Mouse (Mus musculus) kidney, postnatal 10 days (tissue): ENCODE data around the gene Sox9.

Source experiments
- DNase-seq: peaks from one replicate; pipeline ENCODE4 v3.0.0; 2021; ENCODE audit warnings: mixed read lengths

Gene Sox9

GRCm38 (mm10) chr11:112801189-112801818 is 19.3 kb downstream of the Sox9 start:
- DNase-seq: no peak

DNA sequence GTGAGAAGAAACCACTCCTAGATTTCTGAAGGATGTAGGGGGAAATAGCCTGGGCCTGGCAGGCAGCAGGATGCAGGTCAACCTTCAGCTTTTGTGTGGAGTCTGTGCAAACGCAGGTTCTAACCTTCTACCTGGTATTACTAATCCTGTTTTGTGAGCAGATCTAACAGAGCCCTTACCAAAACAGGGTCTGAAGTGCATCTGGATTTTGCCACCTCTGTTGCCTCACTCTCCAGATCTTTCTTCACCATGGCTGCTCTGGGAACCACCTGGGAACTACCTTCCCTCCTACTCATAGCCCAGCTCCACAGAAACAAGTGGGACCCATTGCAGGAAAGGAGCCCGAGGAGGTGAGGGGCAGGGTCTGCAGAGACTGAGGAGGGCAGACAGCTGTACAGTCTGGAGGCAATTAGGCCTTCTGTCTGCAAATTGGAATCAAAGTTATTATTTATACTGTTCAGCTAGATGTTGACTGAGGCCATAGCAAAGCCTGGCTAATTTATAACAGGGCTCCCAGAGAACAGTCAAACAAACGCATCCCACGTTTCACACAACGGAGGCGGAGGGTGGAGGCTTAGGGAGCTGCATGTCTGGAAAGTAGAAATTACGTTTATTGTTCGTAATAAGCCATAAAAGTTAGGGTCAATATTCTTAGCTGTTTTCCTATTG is 25.9 kb downstream of the Sox9 start:
- DNase-seq: no peak

DNA sequence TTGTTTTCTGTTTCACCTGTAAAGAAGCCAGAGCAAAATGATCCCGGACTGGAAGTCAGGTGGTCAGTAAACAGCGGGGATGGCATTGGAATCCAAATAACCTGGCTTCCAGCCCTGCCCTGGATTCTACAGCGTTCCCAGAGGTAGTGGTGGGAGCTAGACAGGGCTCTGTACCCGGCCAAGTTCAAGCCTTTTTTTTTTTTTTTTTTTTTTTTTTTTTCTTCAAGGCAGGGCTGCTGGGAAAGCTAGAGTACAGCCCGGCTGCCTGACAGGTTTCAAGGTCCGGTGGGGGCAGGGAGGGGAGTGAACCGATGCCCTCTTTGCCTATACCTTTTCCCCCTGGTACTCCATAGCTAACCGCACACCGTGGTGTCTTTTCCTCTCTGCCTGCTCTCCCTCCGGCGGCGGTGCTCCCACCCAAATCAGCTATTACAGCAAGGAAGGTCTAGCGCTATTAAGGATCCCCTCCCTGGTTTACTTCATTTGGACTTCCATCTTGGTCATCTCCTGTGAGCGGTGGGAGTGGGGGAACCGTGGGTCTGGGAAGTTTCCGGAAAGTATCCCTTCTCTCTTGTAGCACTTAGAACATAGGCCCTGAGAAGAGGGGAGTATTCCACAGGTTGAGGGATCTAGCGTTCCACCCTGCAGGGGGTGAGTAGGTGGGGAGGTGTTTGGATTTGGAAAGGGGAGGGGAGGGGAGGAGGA is 28.6 kb downstream of the Sox9 start:
- DNase-seq: peak; percentile 33

GRCm38 (mm10) chr11:112811152-112811871 is 29.3 kb downstream of the Sox9 start:
- DNase-seq: peak; percentile 18

- no peak for DNase-seq
These were observed 36.0 kb downstream of the Sox9 start for GRCm38 (mm10) chr11:112817829-112818650.

- DNase-seq: no peak
These were observed 36.7 kb downstream of the Sox9 start for GRCm38 (mm10) chr11:112818651-112819270.

DNA sequence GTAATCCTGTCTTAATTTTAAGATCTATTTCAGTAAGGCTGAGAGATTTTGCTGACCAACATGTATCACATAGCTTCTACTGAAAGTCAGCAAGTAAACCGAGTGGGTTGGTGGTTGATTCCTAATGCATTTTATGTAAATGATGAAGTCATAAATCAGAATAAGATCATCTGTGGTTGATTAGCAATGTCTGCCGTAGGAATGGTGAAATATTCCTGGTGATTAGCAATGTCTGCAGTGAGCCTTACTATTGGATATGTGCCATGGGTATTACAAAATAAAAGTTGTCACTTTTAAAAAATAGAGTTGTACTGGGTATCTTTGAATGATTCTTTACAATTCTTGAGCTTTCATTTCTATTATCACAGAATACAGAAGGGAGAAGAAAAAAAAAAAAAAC is 39.5 kb downstream of the Sox9 start:
- DNase-seq: no peak

- DNase-seq: no peak
These were observed 42.1 kb downstream of the Sox9 start for GRCm38 (mm10) chr11:112824146-112824545.

GRCm38 (mm10) chr11:112826193-112827043 is 44.4 kb downstream of the Sox9 start:
- DNase-seq: no peak

DNA sequence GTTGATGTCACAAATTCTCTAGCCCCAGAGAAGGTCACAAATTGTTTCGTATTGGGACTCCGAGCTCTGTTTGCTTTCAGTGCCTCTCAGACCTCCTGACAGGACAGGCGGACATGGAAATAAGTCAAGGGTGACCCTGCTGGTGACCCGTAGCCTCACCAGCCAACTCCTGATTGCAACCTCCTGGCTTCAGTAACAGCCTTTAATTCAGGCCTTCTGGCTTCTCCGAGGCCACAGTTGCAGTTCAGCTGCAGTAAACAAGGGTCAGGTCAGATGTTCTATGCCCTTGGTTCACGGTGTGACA is 45.0 kb downstream of the Sox9 start:
- no peak for DNase-seq

- no peak for DNase-seq
These were observed 46.7 kb downstream of the Sox9 start for GRCm38 (mm10) chr11:112828553-112829287.

DNA sequence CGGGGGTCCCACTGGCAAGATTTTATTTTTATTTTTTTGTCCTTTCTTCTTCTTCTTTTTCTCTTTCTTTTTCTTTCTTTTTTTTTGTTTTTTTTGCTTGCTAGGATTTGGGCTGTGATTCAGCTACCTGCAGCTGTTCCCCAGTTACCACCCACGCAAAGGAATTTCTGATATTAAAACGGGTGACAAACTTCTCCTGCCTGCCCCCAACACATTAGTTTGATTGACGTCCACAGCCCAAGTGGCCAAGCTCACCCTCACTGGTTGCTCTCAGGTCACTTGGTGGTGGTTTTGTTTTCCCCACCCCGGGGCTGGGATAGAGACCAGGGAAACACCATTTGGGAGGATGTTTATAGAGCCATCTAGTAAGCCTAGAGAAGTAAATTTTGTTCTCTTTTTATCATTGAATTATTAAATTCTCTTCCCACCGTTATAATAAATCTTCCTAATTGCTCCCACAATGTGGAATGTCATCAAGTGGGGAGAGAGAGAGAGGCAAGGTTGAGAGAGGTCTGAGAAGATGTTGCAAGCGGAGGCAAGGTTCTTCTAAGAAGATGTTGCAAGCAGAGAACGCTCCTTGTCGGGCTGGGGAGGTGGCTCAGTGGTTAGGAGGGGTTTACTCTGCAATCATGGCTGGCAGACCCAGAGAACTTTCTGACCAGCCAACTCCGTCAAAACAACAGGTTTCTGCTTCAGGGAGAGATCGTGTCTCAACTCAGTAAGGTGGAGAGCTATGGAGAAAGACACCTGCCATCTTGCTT is 52.4 kb downstream of the Sox9 start:
- DNase-seq: no peak

- no peak for DNase-seq
These were observed 53.6 kb downstream of the Sox9 start for GRCm38 (mm10) chr11:112835468-112836092.
